Mouse (Mus musculus) ZHBTc4 (cell line): Measurements from ENCODE around the gene Vmn1r45.
A peak's percentile ranks its signal among the peaks of the same experiment; 100 is the strongest.
"Not testable (repeated sequence)": the region's sequence is repeated elsewhere in the genome, so short reads cannot be mapped to it uniquely, and the experiment has no call there.

Experiments used
- DNase-seq: peaks from one replicate; pipeline ENCODE4 v3.0.0-alpha.2; 2011; ENCODE audit warnings: low read depth, low spot score

Gene Vmn1r45

GRCm38 (mm10) chr6:89940498-89940897 is at the start of gene Vmn1r45:
Gene Vmn1r45, minus strand, starts transcription at chr6:89940598.
- not testable (repeated sequence) for DNase-seq

- DNase-seq: peak; percentile 5
Measured at GRCm38 (mm10) chr6:89985989-89986388, 45.6 kb upstream of the Vmn1r45 start.

DNA sequence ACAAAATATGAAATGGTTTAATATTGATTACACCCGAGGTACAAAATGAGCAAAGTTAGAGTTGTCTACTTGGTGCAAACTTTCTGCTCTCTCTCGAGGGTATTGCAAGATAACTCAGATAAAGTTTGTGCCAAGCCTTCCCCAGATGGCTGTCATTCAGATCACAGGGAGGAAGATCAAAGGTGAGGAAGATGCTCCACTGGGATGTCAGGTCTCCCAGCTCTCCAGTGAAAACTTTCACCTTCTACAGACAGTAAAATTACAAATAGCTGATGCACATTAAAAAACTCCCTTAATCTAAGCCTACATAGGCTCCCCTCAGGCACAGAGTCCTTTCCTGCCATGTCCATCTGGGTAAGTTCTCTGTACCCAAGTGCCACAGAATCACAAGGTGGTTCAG is 28.6 kb upstream of the Vmn1r45 start, which contains the start of gene Vmn1r46:
Gene Vmn1r46 (plus strand): TSS at position 301 of the 400 bp plus-strand sequence.
- no peak for DNase-seq

DNA sequence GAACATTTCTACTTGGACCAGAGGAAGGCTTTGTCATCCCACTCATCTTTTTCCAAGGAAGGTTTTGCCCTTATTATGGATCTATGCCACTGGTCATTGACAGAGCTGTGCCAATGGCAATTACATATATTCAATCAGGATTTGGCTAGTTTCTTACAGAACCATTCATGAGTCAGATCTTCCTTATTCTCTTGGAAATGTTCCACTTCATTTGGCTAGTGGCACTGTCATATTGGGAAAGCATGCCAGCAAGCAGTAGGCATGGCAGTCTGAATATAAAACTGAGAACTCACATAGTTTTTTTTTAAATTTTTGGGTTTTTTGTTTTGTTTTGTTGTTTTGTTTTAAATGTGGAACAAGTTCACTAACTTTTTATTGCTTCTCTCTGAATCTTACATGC is 25.9 kb upstream of the Vmn1r45 start:
- DNase-seq: no peak

GRCm38 (mm10) chr6:89953556-89953955 is 13.2 kb upstream of the Vmn1r45 start:
- DNase-seq: no peak

- DNase-seq: no peak
Measured at GRCm38 (mm10) chr6:89940926-89941325, 528 bp upstream of the Vmn1r45 start.

DNA sequence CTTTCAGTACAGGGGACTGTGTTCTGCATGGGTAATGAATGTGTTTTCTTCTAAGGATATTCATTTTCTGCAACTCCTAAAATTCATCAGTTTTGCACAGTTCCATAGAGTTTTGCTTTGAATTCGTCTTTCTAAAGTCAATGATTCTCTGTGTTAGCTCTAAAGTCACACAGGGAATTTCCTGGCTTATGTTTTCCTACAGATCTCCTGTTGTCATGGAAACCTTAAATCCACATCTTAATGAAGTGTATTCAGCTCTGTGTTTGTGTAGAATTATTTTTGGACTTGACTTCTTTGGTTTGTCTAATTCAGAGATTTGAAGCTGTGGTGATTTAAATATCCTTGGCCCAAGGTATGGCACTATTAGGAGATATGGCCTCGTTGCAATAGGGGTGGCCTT is 56.6 kb downstream of the Vmn1r45 start:
- no peak for DNase-seq

GRCm38 (mm10) chr6:89883360-89883759 is 57.0 kb downstream of the Vmn1r45 start, which contains the start of gene Vmn1r44:
Gene Vmn1r44, plus strand, starts transcription at chr6:89883660.
- no peak for DNase-seq
